Mouse (Mus musculus) large intestine, adult 2 months (tissue): ENCODE measurements around the gene Akr1b8. TPM values are rescaled to one million over a fixed set of nuclear protein-coding genes. Genes with fewer than 3 reads are reported as not detected.
"Not testable (repeated sequence)": the region's sequence is repeated elsewhere in the genome, so short reads cannot be mapped to it uniquely, and the experiment has no call there.

Experiments
- DNase-seq: peaks from one replicate; pipeline ENCODE4 v3.0.0-alpha.2; 2012; ENCODE audit warnings: low read depth, low spot score
- WGBS: fragments of 180-500 bp; shearing (Covaris S2); methylation state at CpG from one replicate; pipeline ENCODE4 v1.1.7; 2018; 5-methylcytosine and 5-hydroxymethylcytosine counted together
- polyA plus RNA-seq: library from polyadenylated mRNA; depleted of rRNA; stranded (reverse); fragments of >200 nt; gene quantifications from 2 replicates; pipeline ENCODE4 v1.2.3, GENCODE M21; 2012; rRNA removed

Akr1b8 gene
- polyA plus RNA-seq, 1 experiment: 5.4 TPM

- DNase-seq: no peak
- WGBS: 66% methylated on average over 4 of the region's 4 CpGs
Observed at GRCm38 (mm10) chr6:34388420-34389156, 34.7 kb downstream of the Akr1b8 start.

DNA sequence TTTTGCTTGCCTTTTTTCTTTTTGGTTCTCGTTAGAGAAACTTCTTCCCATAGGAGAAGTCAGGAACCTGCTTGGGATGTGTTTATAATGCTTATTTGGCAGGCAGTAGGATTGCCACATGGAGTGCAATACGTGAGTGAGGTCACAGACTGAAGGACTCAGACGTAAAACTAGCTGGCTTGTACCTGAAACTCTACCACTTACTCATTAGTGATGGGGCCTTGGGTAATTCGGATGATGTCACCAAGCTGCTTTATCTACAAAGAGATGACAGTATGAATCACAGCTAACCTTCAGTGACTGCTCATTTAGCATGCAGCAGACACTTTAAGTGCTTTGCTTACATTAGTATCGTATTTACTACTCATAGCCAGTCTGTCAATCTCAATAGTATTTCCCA is 42.0 kb downstream of the Akr1b8 start:
- DNase-seq: no peak
- 73% methylated on average over 5 of the region's 5 CpGs for WGBS

- 93% methylated on average over 6 of the region's 6 CpGs for WGBS
- DNase-seq: no peak
Observed at GRCm38 (mm10) chr6:34398431-34398830, 44.5 kb downstream of the Akr1b8 start.

DNA sequence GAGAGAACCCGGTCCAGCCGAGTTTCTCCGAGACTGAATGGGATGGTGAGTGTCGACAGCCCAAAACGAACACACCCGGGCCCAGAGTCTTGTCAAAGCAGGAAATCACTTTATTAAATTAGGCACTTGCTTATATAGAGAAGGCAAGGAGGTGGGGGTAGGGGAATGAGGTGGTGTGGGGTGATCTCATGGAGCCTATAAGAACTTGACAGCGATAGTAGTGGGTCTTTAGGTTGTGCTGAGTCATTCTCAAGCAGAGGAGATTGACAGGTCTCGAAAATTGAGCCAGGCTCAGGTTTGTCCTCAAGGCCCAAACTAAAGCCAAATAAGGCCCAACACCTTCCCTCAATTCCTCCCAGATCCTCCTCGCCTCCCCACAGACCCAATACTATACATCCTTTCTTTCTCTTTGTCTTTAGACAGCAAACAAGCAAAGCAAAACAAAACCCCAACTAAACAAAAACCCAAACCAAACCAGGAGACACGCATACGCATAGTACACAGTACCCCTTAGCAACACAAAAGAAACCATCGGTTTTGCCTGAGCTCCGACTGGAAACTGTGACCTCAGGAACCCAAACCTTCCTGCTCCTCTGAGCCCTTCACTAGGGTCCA is 45.8 kb downstream of the Akr1b8 start:
- 87% methylated on average over 13 of the region's 13 CpGs for WGBS
- DNase-seq: no peak

DNA sequence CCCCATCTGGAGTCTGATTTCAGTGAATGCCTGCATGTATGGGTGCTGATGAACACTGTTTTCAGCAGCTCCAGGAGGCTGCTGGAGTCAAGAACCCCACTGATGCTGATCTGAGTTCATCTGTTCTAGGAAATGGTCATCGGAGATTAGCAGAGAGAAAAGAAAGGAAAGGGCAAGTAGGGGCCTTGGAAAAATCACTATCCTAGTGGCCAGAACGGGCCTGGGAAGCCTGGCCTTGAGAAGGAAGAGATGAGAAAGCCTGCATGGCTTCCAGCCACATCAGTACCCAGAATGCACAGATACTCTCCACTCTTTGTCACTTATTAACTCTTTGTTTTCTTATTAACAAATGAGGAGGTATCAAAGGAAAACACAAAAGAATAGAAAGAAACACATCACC is 46.8 kb downstream of the Akr1b8 start:
- DNase-seq: no peak
- WGBS: 79% methylated on average over 2 of the region's 2 CpGs

DNA sequence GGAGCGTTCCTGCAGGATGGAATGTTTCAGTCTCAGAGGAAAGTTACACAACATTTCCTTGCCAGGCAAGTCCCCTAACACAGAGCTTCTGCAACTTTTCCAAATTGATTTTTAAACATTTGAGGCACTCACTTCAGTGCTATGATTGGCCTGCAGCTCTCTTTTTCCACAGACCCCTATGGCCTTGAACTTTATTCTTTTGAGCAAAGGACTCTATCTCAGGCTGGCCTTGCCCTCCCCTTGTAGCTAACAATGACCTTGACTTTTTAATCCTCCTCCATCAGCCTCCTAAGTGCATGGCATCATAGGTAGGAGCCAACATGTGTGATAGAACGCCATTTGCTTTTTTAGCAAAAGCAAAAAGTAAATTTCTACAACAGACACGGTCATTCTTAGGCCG is 52.8 kb downstream of the Akr1b8 start:
- DNase-seq: no peak
- WGBS: 82% methylated on average over 4 of the region's 4 CpGs

- DNase-seq: no peak
- 80% methylated on average over 10 of the region's 10 CpGs for WGBS
Observed at GRCm38 (mm10) chr6:34407403-34407802, 53.5 kb downstream of the Akr1b8 start.

- DNase-seq: peak; percentile 89
- WGBS: 18% methylated on average over 6 of the region's 6 CpGs
Observed at GRCm38 (mm10) chr6:34412023-34412422, 58.1 kb downstream of the Akr1b8 start, which contains the start of gene Akr1b7. TSS of gene Akr1b7 (plus strand) at chr6:34412334.

- WGBS: 66% methylated on average over 1 of the region's 1 CpGs
Observed at GRCm38 (mm10) chr6:34412688-34413087, 58.8 kb downstream of the Akr1b8 start.

DNA sequence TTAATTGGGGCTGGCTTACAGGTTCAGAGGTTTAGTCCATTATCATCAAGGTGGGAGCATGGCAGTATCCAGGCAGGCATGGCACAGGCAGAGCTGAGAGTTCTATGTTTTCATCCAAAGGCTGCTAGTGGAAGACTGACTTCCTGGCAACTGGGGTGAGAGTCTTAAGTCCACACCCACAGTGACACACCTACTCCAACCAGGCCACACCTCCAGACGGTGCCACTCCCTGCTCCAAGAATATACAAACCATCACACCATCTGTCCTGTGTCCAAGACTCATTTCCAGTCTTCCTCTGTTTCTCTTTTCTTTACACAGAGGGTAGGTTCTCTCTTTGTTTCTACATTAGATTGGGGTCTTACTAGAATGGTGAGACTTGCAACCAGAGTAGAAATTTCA is 59.5 kb downstream of the Akr1b8 start:
- DNase-seq: not testable (repeated sequence)

More at GRCm38 (mm10) chr6:34412688-34413087, 58.8 kb downstream of the Akr1b8 start:
- DNase-seq: no peak

DNA sequence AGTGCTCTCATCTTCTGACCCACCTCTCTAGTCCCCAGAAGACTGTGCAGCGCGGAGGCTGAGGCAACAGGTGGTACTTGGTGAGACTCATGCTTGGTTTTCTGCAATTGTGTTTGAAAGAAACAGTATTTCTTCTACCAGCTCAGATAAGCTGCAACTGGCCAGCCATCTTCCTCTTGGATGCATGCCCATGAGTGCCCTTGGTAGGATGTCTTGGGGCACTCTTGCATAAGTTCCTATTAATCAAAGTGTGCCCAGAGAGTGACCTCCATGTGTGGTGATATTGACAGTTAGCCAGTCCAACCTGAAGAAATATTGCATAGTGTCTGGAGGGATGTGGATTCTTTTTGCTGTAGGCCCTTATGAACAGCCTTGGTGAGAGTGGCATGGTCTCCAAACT is 62.6 kb downstream of the Akr1b8 start:
- DNase-seq: no peak
- 100% methylated on average over 2 of the region's 2 CpGs for WGBS

More for the DNA sequence above, 59.5 kb downstream of the Akr1b8 start:
- 12% methylated on average over 1 of the region's 1 CpGs for WGBS

Other genes with a start within 250 kb of the Akr1b8 start
- gene Slc35b4, start 177.0 kb upstream of the Akr1b8 start, polyA plus RNA-seq: 14.5 and 15.1 TPM in 2 replicates
- gene Akr1b3, start 36.6 kb upstream of the Akr1b8 start, polyA plus RNA-seq: 68.9 and 91.3 TPM in 2 replicates
- gene Akr1b10, start 30.1 kb downstream of the Akr1b8 start, polyA plus RNA-seq: 11.6 and 13.4 TPM in 2 replicates
- 24.0 and 30.8 TPM in 2 replicates for gene Akr1b7, start 58.2 kb downstream of the Akr1b8 start, polyA plus RNA-seq
- gene Bpgm, start 122.1 kb downstream of the Akr1b8 start, polyA plus RNA-seq: 44.0 and 50.0 TPM in 2 replicates
- 16.2 and 20.7 TPM in 2 replicates for gene Cald1, start 244.4 kb downstream of the Akr1b8 start, polyA plus RNA-seq